Mouse (Mus musculus): ENCODE measurements around the gene Exoc4. TPM values are rescaled to one million over a fixed set of nuclear protein-coding genes. Genes with fewer than 3 reads are reported as not detected.

Exoc4 gene
- 24.9 and 25.3 TPM in 2 replicates for polyA plus RNA-seq (2014; fragmentation: Nextera tagmentation; extraction: Ambion mirVana)

DNA sequence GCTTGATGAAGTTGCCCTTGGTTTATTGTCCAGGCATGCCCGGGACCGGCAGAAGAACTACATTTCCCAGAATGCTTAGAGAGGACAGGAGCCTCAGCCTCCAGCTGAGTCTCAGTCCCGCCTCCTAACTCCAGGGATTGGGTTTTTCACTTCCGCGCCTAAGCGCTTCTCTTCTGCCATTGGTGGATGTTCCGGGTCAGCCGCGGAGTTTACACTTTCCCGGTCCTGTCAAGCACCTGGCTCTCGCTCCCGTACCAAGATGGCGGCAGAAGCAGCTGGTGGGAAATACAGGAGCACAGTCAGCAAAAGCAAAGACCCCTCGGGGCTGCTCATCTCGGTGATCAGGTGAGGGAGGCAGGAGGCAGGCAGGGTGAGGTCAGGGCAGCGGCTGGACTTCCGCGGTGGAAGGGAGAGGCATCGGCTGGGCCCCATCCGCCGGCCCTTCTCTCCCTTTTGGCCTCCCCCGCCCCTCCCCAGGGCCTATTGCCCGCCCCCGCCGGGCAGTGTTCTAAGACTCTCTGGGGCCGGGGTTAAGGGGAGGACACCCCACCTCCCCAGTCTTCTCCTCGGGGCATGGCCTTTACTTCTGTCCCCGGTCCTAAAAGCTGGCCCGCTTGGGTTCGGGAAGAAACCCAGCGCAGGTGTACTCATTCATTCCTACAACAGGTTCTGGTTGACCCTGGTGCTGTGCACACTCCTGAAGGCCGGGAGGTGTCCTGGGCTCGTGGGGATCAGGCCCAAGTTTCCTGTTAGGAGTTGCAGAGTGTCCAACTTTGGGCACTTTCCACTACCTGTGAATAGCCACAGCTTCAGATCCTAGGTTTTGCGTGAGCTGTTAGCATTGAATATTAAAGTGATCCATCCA lies at the start of gene Exoc4:
Exoc4 (plus strand) TSS at position 192 of the 865 bp plus-strand sequence.
- Histone ChIP-seq H3K27ac (replicated peaks; ENCODE audit: low read depth, low read length) (no peak within 1 kb of the TSS), H3K4me1 (ENCODE audit: control insufficient read depth, insufficient read depth, low read length) (no peaks in the 10 kb centered on the region; the same call in 1 of the 2 replicates), H3K4me2 (ENCODE audit: low read depth, low read length) (peak within 1 kb of the TSS; percentile 82), H3K27me3 (replicated peaks; ENCODE audit: control insufficient read depth, insufficient read depth, low read length) (no peaks in the 10 kb centered on the region), H3K36me3 (ENCODE audit: control insufficient read depth, insufficient read depth, low read length) (no peaks in the 10 kb centered on the region), H3K9me3 (ENCODE audit: control insufficient read depth, low read length) (no peaks in the 10 kb centered on the region), H3K4me3 (ENCODE audit: low read depth, low read length) (peak within 1 kb of the TSS; percentile 71), H3K9ac (ENCODE audit: low read depth, low read length) (peak within 1 kb of the TSS; percentile 74)
- ATAC-seq (ENCODE audit: low read depth) (peak; percentile 100), DNase-seq (ENCODE audit: low spot score) (peak; percentile 99)
- 2% methylated on average over 25 of the region's 34 CpGs for WGBS

DNA sequence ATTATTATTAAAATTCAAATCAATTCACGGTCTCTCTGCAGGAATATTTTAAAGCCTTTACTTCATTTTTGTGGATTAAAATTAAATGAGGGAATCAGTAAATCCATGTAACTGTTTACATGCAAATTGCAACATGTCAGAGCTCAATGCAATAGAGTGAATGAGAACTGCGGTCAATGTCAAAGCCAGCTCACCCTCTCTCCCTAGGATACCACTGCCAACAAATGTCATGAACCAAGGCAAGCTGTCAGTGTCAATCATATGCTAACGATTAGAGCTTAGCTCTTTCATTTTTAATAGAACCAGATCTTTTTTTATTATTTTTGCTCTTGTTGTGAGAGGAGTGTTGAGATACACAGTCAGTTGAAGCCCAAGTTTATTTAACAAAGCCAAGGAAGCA lies 30.1 kb upstream of the Exoc4 start:
- no peak overlapping the region for H3K27ac ChIP-seq (replicated peaks; ENCODE audit: low read depth, low read length)
- 86% methylated on average over 3 of the region's 3 CpGs for WGBS
- H3K9ac ChIP-seq (ENCODE audit: low read depth, low read length) = no peak overlapping the region
- H3K4me2 ChIP-seq (ENCODE audit: low read depth, low read length) = no peak overlapping the region
- H3K9me3 ChIP-seq (ENCODE audit: control insufficient read depth, low read length) = no peaks in the 10 kb centered on the region
- ATAC-seq (ENCODE audit: low read depth) (no peak), DNase-seq (ENCODE audit: low spot score) (no peak)
- no peaks in the 10 kb centered on the region for H3K4me1 ChIP-seq (ENCODE audit: control insufficient read depth, insufficient read depth, low read length)
- no peaks in the 10 kb centered on the region for H3K27me3 ChIP-seq (replicated peaks; ENCODE audit: control insufficient read depth, insufficient read depth, low read length)
- no peaks in the 10 kb centered on the region for H3K36me3 ChIP-seq (ENCODE audit: control insufficient read depth, insufficient read depth, low read length)
- H3K4me3 ChIP-seq (ENCODE audit: low read depth, low read length) = no peak overlapping the region

DNA sequence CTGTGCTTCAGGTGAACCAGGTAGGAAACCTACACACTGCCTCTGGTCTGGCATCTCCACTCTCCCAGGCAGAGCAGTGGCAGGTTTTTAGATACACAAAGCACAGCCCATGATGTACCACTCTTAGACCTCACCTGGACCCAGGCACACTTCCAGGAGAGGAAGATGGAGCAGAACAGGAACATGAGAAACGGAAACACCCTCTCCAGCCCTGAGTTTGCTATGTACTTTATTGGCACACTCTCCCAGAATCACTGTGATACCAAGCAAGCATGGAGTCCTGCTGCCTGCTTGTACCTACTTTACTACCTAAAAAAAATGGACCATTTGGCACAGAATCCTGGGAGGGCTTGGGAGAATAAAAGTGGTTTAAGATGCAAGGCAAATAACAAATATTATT lies 22.2 kb upstream of the Exoc4 start:
- Histone ChIP-seq H3K27ac (replicated peaks; ENCODE audit: low read depth, low read length) (no peak overlapping the region), H3K9ac (ENCODE audit: low read depth, low read length) (no peak overlapping the region), H3K4me1 (ENCODE audit: control insufficient read depth, insufficient read depth, low read length) (no peaks in the 10 kb centered on the region), H3K9me3 (ENCODE audit: control insufficient read depth, low read length) (no peaks in the 10 kb centered on the region), H3K4me3 (ENCODE audit: low read depth, low read length) (no peak overlapping the region), H3K4me2 (ENCODE audit: low read depth, low read length) (no peak overlapping the region), H3K27me3 (replicated peaks; ENCODE audit: control insufficient read depth, insufficient read depth, low read length) (no peaks in the 10 kb centered on the region), H3K36me3 (ENCODE audit: control insufficient read depth, insufficient read depth, low read length) (no peaks in the 10 kb centered on the region)
- DNase-seq (ENCODE audit: low spot score) = no peak
- ATAC-seq (ENCODE audit: low read depth) = no peak
- WGBS = 70% methylated on average over 1 of the region's 1 CpGs

DNA sequence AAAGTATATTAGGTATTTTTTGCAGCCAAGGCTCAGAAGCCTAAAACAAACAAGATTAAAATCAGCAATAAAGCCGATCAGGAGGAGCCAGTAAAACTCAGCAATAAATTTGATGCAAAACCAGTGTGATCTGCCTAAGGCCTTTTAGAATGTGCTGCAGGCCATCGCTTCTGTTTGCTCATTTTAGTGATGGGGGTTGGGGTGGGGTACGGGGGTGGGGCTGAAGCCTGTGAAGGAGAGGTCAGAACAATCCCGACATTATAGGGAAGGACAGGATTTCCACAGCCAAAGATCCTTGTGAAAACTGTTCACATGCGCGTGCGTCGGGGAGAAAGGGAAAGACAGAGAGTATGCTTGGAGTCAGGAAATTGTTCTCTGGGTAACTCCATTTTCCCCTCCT lies 21.5 kb upstream of the Exoc4 start:
- WGBS = 44% methylated on average over 8 of the region's 8 CpGs
- no peak overlapping the region for H3K27ac ChIP-seq (replicated peaks; ENCODE audit: low read depth, low read length)
- ATAC-seq (ENCODE audit: low read depth) = no peak

DNA sequence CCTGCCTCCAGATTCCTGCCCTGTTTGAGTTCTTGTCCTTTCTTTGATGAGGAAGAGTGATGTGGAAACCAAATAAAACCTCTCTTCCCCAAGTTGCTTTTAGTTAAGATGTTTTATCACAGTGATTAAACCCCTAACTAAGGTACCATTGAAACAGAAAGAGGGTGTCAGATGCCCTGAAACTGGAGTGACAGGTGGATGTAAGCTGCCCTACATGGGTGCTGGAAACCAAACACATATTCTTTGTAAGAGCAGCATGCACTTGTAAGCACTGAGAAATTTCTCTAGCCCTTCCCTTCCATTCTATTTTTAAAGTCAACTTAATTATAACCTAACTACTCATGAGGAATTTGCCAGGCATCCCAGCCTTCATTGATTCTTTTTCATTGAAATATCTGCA lies 7.6 kb upstream of the Exoc4 start:
- ATAC-seq (ENCODE audit: low read depth) = no peak
- Histone ChIP-seq H3K4me2 (ENCODE audit: low read depth, low read length) (no peak overlapping the region), H3K27ac (replicated peaks; ENCODE audit: low read depth, low read length) (no peak overlapping the region), H3K36me3 (ENCODE audit: control insufficient read depth, insufficient read depth, low read length) (no peaks in the 10 kb centered on the region), H3K27me3 (replicated peaks; ENCODE audit: control insufficient read depth, insufficient read depth, low read length) (no peaks in the 10 kb centered on the region), H3K9ac (ENCODE audit: low read depth, low read length) (no peak overlapping the region), H3K4me1 (ENCODE audit: control insufficient read depth, insufficient read depth, low read length) (no peaks in the 10 kb centered on the region), H3K4me3 (ENCODE audit: low read depth, low read length) (no peak overlapping the region), H3K9me3 (ENCODE audit: control insufficient read depth, low read length) (no peaks in the 10 kb centered on the region)
- no peak for DNase-seq (ENCODE audit: low spot score)

More for the DNA sequence above, 21.5 kb upstream of the Exoc4 start:
- no peaks in the 10 kb centered on the region for H3K36me3 ChIP-seq (ENCODE audit: control insufficient read depth, insufficient read depth, low read length)
- no peak overlapping the region for H3K9ac ChIP-seq (ENCODE audit: low read depth, low read length)
- no peaks in the 10 kb centered on the region for H3K27me3 ChIP-seq (replicated peaks; ENCODE audit: control insufficient read depth, insufficient read depth, low read length)
- H3K4me2 ChIP-seq (ENCODE audit: low read depth, low read length) = no peak overlapping the region
- no peak overlapping the region for H3K4me3 ChIP-seq (ENCODE audit: low read depth, low read length)
- DNase-seq (ENCODE audit: low spot score) = no peak
- H3K9me3 ChIP-seq (ENCODE audit: control insufficient read depth, low read length) = no peaks in the 10 kb centered on the region
- no peaks in the 10 kb centered on the region for H3K4me1 ChIP-seq (ENCODE audit: control insufficient read depth, insufficient read depth, low read length)

DNA sequence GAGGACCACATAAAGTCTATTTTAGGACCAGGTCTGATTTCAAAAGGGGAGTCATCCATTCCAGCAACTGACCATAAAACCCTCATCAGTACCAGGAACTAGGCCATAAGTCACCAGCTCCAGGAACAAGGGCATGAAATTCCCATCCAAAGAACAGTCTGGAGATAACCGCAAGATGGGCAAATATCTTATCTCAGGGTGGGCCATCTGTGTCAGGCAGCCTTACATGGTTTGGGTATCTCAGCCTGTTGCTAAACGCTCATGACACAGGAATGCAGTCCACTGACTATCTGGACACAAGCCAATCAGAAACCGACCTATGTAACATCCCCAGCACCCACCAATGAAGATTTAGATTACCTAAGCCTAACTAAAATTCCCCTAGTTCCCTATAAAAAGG lies 4.3 kb upstream of the Exoc4 start:
- ATAC-seq (ENCODE audit: low read depth) = no peak
- no peak overlapping the region for H3K27ac ChIP-seq (replicated peaks; ENCODE audit: low read depth, low read length)
- WGBS = 81% methylated on average over 3 of the region's 3 CpGs

DNA sequence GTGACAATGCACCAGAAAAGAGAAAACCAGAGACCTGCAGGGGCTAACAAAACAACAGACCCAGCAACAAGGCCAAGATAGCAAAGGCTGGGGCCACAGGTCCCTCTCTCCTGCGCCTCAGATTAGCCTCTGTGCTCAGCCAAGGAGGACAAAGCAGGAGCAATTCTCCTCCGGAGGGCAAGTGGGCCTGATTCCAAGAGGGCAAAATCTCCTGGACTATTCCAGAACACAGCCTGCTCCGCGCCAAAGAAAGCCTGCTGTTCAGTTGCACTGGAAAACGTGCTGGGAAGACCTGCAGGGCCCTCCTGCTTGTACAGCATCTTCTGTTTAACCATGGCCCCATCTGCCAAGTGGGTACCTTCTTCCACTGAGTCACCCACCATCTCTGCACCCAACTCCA lies 1.7 kb upstream of the Exoc4 start:
- WGBS = 90% methylated on average over 5 of the region's 5 CpGs
- no peaks in the 10 kb centered on the region; the same call in 1 of the 2 replicates for H3K4me1 ChIP-seq (ENCODE audit: control insufficient read depth, insufficient read depth, low read length)
- DNase-seq (ENCODE audit: low spot score) (no peak), ATAC-seq (ENCODE audit: low read depth) (no peak)
- no peaks in the 10 kb centered on the region for H3K36me3 ChIP-seq (ENCODE audit: control insufficient read depth, insufficient read depth, low read length)
- H3K4me3 ChIP-seq (ENCODE audit: low read depth, low read length) = no peak overlapping the region
- no peak overlapping the region for H3K4me2 ChIP-seq (ENCODE audit: low read depth, low read length)
- H3K27ac ChIP-seq (replicated peaks; ENCODE audit: low read depth, low read length) = no peak overlapping the region
- no peaks in the 10 kb centered on the region for H3K9me3 ChIP-seq (ENCODE audit: control insufficient read depth, low read length)
- no peak overlapping the region for H3K9ac ChIP-seq (ENCODE audit: low read depth, low read length)
- no peaks in the 10 kb centered on the region for H3K27me3 ChIP-seq (replicated peaks; ENCODE audit: control insufficient read depth, insufficient read depth, low read length)

More for the DNA sequence above, 4.3 kb upstream of the Exoc4 start:
- Histone ChIP-seq H3K9ac (ENCODE audit: low read depth, low read length) (no peak overlapping the region), H3K36me3 (ENCODE audit: control insufficient read depth, insufficient read depth, low read length) (no peaks in the 10 kb centered on the region), H3K9me3 (ENCODE audit: control insufficient read depth, low read length) (no peaks in the 10 kb centered on the region), H3K4me3 (ENCODE audit: low read depth, low read length) (no peak overlapping the region), H3K4me2 (ENCODE audit: low read depth, low read length) (no peak overlapping the region), H3K27me3 (replicated peaks; ENCODE audit: control insufficient read depth, insufficient read depth, low read length) (no peaks in the 10 kb centered on the region), H3K4me1 (ENCODE audit: control insufficient read depth, insufficient read depth, low read length) (no peaks in the 10 kb centered on the region; the same call in 1 of the 2 replicates)
- no peak for DNase-seq (ENCODE audit: low spot score)

DNA sequence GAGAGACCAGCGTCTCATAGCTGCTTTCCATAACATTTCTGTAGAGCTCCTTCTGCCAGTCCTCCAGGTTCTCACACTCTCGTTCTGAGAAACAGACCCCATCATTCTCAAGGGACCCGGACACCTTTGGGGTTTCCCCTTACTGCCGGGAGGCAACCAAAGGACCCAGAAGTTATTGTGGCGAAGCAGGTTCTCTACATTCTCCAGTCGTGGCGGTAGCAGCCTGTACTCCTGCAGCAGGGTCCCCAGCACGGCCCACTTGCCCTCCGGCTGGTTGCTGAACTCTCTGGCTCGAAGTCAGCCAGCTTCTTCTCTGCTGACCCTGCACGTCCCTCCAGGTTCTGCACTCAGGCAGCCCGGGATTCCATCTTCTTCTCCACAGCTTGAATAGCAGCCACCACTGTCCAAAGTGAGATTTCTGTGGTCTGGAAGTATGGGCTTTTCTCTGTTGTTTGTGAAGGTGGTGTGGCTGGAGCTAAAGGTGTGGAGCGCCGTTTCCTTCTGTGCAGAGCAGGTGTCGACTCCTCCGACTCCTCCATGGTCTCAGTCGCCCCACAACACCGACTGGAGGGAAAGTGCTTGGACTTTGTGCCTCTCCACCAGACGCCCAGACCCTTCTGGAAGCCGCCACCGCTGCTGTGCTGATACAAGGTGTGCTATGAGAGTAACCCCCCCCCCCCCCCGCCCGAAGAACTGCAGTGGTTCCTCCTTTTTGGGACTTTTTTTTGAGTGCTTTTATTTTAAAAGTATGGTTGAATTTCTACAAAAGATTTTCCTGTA lies 1.1 kb upstream of the Exoc4 start:
- H3K27me3 ChIP-seq (replicated peaks; ENCODE audit: control insufficient read depth, insufficient read depth, low read length) = no peaks in the 10 kb centered on the region
- DNase-seq (ENCODE audit: low spot score) (no peak), ATAC-seq (ENCODE audit: low read depth) (no peak)
- no peaks in the 10 kb centered on the region for H3K36me3 ChIP-seq (ENCODE audit: control insufficient read depth, insufficient read depth, low read length)
- H3K4me3 ChIP-seq (ENCODE audit: low read depth, low read length) = no peak overlapping the region
- no peaks in the 10 kb centered on the region; the same call in 1 of the 2 replicates for H3K4me1 ChIP-seq (ENCODE audit: control insufficient read depth, insufficient read depth, low read length)
- no peak overlapping the region for H3K27ac ChIP-seq (replicated peaks; ENCODE audit: low read depth, low read length)
- H3K9me3 ChIP-seq (ENCODE audit: control insufficient read depth, low read length) = no peaks in the 10 kb centered on the region
- WGBS = 85% methylated on average over 23 of the region's 23 CpGs
- H3K9ac ChIP-seq (ENCODE audit: low read depth, low read length) = no peak overlapping the region
- no peak overlapping the region for H3K4me2 ChIP-seq (ENCODE audit: low read depth, low read length)
